ENCODE assay signal across 11 mouse cellular contexts in the genomic region with DNA sequence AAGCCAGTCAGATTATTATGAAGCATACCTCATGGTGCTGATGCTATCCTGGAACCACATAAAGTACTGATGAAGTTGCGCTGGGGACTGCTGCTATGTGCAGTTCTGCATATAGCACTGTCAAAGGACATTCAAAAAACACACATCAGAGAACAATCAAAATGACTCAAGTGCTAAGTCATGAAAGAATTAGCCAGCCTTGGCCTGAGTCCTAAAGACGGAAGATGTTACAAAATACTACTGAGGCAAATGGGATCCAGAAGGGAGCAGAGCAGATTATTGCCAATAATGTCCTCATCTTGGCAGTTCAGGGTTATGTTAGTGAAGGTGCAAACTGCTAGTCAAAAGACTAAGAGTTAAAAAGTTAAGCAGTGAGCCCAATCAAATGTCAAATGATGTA.
DNase-seq lines count a peak whose midpoint lies in the region.
"Had no signal": no experiment of that assay in that cellular context is flagged by ENCODE, and none has a peak within 500 bp of the region (broad histone marks: within the 10 kb centered on the region; RNA-seq: fewer than 3 reads in every experiment).

No protein-coding gene starts in this region.

- intact Hi-C loops in heart, postnatal 14 days (cut with DNase I), result no loop called here

- DNase-seq in adrenal gland, postnatal 14 days, result peak; percentile 17
- no peak for DNase-seq in adrenal gland, postnatal 25 days
- peak; percentile 11 for DNase-seq in ovary, postnatal 14 days (ENCODE audit: low spot score)
- DNase-seq in ovary, postnatal 10 days (ENCODE audit: low spot score), result no peak
- DNase-seq in heart, postnatal 14 days, result peak; percentile 19 to 28
- DNase-seq in thymus, postnatal 14 days, result no peak
- DNase-seq in yolk sac, embryonic 10.5 days (ENCODE audit: low spot score), result no peak
- DNase-seq in retina, embryonic 14.5 days (ENCODE audit: low spot score), result no peak
- DNase-seq: cerebellum, adult 9-10 months; forebrain, postnatal 0 days; thymus, adult 18-20 months had no signal

Comparison
In these comparisons a context has a peak if more than half of its experiments do, and no peak if none do; other contexts are left out.
1. DNase-seq: peak in adrenal gland, postnatal 14 days (single experiment), ovary, postnatal 14 days (single experiment) and heart, postnatal 14 days (2 of 2); none in adrenal gland, postnatal 25 days (single experiment), ovary, postnatal 10 days (single experiment), thymus, postnatal 14 days (single experiment), yolk sac, embryonic 10.5 days (single experiment) and retina, embryonic 14.5 days (single experiment).